Mouse (Mus musculus): ENCODE results near the gene Blzf1. TPM values are rescaled to one million over a fixed set of nuclear protein-coding genes. Genes with fewer than 3 reads are reported as not detected.

The Blzf1 gene
- total RNA-seq, 1 experiment from 2014 or later, result 25.0 TPM

DNA sequence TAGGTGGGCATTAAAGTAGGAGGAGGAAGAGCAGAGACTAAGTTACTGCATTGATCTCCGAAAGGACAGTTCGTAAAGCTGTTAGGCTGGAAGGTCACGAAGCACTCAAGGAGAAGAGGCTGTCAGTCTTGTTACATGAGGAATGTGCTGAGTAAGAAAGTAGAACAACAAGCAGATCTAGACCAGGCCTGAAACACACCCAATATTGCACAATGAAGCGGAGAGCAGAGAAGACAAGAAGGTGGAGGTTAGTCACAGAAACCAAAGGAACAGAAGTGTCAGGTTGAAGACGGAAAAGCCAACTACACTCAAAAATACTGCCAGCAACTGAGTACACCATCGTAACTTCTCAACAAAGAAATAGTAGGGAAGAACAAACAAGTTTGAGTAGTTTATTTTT lies 13.2 kb downstream of the Blzf1 start:
- no peak for DNase-seq

DNA sequence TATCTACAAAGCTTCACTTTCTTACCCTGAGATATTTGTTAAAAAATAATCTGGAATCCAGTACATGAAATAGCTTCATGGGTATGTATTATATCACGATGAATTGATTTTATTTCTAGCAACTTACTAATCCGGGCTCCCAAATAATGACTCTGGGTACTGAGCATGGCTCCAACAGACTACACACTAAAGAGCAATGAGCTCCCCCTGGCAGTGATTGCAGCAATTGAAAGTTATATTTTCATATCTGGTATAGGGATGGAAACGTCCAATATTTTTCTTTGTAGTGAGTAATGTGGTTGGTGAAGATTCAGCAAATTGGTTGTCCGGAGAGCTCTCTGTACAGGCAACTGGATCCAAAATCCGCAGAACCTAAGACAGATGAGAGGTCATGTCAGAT lies 15.2 kb downstream of the Blzf1 start:
- no peak for DNase-seq

DNA sequence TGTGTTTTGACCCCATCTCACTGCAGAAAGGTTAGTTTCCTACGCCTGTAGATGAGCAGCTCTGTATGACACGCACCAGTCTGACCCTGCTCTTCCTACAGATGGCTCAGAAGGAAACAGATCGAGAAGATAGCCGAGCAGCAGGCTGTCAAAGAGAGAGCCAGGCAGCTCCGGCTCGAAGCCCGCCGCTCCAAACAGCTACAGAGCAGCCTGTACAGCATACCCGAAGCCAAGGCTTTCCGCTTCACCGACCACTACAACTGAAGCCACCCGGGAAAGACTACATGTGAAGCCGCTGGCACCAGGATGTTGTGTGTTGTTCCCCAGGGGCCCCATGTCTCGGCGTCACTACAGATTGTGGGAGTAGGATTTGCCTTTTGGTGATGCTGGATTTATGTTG lies 19.9 kb downstream of the Blzf1 start:
- DNase-seq, result no peak

DNA sequence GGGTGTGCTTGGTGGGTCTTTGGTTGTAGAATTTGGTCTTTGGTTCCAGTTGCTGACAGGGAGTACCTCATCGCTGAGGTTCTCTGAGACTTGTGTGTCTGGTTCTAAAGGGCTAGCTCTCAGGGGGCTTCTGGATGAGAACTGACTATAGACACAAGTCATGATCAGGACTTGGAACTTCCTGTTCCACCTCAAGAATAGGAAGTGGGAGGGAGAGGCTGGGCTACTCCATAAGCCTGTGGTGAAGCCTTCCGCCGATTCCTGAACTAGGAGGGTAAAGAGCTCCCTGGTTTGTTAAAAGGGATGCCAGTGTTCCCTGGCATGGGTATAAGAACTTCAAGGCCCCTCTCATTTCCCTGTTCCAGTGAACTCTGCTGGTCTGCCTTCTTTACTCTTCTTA lies 23.3 kb downstream of the Blzf1 start:
- DNase-seq, result no peak

DNA sequence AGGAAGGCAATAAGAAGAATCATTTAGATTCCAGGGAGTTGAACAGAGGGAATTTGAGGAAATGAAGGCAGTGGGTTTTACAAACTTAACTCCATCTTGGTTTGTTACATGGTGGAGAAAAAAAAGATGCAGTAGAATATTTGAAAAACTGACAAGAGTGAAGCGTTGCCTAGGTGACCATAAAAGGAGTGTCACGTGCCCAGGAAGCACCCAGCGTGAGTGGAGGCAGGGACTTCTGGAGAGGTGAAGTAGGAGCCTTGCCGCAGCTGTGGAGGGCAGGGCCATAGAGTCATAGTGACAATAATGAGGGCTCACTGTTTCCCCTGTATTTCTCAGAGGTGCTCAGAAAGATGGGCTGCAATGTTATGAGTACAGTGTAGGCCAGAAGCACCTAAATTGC lies 28.0 kb downstream of the Blzf1 start:
- DNase-seq, result no peak

DNA sequence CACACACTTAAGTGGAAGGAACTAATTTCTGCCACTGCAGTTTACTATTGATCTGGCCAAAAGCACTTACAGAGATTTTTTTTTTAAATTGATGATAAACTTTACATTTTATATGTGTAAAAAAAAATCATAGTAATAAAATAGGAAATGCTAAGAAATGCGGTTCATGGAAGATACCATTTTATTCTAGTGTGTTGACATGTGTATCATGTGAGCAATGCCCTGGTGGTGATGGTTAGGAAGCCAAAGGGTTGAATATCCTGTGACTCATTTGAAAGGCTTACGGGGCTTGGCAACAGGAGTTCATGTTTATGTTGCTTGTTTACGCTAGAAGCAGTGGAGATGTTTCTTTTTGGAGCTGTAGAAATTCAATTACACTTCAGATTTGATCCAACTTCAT lies 30.7 kb downstream of the Blzf1 start:
- DNase-seq, result no peak

DNA sequence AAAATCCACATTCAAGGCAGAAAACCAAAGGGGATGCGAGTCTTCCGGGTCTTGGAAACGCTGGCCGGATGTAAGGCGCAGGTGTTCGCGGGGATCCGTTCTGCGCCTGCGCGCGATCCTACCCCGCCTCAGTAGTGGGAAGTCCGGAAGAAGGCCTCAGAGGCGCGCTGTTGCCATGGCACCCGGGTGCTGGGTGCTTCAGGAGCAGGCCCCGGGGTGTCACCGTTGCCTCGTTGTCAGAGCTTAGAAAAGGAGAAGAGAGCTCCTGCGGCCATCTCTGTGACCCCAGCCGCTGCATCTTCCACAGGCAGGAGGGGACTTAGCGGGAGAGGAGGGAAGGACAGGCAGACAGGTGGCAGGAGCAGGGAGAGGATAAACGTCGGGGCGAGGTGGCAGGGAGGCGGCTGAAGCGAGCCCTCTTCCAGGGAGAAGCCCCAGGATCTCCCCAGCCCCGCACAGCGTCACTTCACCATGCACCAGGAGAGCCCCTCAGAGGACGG lies 31.8 kb downstream of the Blzf1 start, which contains the start of gene Ccdc181:
Gene Ccdc181, plus strand, starts transcription at position 131 of the 500 bp plus-strand sequence.
- DNase-seq, result peak; percentile 97

DNA sequence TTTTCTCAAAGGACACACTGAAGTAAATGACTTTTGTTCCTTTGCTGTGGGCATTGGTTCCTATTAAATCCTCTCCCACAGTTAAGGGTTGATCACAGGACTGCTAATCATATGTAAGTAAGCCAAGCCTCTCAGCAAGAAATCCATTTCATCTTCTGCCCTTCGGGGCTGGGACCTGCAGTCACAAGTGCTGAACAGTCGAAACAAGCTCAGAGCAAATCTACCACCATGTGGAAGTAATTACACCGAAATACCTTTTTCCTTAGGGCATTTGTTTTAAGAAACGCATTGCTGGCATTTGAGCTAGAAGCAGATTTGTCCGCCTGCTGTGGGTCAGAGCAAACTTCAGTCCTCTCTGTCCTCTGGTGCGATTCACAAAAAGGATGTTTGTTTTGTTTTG lies 33.6 kb downstream of the Blzf1 start:
- no peak for DNase-seq

DNA sequence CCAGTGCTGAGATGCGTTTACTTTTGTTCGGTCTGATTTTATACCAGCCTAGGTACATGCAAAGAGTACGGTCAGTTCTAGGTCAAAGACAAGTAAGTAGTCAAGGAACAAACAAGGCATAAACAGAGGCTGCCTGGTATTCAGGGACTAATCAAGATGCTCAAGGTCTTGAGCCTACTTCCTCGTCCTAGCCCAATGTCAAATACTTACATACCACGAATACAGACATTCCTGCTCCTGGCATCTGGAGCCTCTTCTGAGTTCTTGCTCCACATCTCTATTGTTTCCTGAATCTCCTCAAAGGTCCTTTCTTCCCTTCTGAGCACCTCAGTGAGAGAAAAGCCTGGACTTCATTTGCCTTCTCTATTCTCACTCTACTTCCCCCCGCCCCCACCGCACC lies 36.3 kb downstream of the Blzf1 start:
- no peak for DNase-seq

DNA sequence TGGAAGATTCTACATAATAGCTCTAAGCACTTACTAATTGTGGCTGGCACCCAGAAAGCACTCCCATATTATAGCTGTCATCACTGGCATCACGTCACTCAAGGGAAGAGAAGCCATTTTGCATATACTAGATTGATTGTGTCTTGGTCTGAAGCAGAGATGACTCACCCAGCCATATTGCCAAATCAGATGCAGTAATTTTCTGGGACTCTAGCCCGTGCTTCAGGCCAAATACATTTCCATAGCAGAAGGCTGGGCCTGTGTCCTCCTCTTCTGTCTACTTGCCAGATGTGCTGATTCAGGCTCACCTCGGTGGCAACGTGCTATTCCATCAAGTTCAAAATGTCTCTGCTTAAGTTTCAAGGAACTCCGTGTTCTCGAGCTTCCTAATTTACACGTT lies 45.7 kb downstream of the Blzf1 start:
- peak; percentile 68 for DNase-seq

DNA sequence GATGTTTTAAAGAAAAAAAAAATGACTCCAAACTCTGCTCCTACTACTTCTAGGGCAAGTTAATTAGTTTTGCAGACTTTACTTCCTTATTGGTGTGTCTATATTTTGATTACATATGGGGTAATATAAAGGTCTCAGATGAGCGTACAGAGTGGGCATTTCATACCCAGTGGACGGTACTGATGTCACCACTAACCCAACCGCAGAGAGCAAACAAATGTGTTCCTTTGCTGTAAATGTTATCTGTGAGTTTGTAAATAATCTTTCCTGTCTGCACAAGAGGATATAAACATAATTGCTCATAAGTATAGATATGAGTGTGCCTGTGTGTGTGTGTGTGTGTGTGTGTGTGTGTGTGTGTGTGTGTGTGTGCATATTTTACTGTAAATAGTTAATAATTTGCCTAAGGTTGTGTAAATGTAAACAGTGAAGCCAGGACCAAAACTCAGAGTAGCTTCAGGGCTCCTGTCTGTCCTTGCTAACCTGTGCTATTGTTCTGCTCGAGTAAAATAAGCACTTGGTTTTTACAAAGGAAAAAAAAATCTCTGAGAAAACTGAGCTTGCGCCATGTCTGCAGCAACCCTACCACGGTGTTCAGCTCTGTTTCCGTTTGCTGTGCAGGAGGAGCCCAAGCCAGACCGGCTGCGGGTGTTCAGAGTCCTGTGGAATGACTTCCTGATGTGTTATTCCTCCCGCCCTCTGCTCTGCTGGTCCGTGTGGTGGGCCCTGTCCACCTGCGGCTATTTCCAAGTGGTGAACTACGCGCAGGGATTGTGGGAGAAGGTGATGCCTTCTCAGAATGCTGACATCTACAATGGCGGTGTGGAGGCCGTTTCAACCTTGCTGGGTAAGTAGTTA lies 46.9 kb downstream of the Blzf1 start:
- no peak for DNase-seq

DNA sequence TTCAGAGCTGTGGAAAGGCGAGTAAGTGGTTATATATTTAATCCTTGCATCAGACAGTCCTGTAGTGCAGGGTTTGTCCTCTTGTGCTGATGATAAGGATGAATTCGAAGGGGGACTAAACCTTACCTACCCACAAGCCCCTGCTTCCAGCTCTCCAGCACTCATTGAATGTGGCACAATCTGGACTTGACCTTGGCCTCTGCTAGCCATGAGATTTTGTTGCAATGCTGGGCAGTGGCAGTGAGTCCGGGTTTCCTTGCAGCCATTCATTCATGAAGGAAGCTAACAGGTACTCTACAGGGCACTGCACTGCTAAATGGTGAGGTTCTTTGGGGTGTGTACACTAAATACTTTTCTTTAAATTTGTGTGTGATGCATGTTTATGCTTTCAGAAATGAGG lies 52.5 kb downstream of the Blzf1 start:
- peak; percentile 36 for DNase-seq

DNA sequence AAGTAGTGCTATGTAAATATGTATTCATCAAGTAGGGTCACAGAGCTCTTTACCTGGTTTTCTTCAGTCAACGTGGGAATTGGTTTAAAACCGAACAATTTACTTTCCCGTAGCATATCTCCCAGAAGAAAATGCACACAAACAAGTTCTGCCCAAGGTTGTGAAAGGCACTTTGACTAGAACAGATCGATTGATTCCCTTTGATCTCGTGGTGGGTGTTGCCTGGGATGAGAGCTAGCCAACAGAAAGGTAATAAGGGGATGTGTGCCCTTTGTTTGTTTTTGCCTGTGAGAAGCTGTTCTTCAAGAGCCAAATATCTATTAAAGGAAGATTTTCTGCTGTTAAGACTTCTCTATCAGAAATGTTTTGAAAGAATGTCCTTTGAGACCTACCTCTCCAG lies 54.7 kb downstream of the Blzf1 start:
- no peak for DNase-seq

DNA sequence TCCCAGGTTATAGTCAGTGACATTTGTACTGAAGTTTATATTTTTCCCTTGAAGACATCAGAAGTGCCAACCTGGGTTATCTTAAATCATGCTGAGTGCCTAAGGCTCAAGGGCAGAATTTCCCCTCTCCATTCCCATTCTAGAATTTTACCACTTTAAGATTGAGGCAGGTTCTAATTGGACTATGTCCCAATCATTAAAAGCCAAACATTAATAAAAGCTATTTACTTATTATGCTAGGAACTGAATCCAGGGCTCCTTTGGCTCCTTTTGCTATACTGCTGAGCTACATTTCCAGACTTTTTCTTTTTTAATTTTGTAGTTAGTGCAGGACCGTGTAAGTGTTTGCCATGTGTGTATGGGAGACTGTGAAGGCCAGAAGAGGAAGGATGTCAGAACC lies 55.9 kb downstream of the Blzf1 start:
- DNase-seq, result no peak

DNA sequence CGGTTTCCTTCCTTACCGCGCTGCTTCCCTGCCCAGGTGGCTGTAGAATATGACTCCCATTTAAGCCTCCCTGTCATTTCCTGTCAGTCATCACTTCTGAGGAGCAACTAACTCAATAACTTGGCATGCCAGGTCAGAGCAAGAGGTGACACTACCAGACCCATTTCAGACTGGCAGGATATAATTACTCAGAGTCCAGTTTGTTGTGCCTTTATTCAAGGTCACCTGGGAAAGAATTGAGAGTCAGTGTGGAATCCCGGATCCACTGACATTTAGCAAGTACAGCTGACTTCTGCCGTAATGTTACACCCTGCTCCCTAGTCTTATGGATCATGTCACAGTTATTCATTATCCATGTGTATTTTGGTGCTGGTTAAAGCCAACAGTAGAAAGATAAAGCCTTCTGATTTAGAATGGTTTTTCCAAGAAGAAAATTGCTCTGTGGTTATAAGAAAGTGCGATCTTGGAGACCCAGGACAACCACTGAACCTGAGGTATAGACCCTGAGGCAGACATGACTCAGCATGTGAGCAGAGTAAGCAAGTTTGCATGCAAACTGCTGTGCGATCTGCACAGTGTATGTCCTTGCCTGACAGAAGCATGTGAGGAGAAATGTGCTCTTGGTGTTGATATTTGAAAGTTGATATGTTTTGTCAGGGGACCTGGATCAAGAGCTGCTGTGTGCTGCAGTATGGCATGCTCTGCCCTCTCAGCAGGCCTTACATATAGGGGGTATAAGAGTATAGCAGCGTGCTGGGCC lies 56.7 kb downstream of the Blzf1 start:
- no peak for DNase-seq

DNA sequence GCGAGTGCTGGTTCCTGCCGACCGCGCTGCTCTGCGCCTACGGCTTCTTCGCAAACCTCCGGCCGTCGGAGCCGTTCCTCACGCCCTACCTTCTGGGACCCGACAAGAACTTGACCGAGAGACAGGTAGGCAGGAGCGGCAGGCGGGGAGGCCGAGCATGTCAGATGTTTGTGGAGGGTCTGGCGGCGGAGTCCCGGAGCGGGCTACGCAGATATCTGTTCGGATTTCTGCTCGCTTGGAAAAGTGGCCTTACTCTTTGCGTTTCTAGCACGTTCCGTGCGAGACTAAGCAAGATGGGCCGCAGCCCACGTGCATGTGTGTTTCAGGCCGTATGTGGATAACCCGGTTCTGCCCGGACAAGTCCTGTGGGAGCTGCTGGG lies 58.0 kb downstream of the Blzf1 start:
- no peak for DNase-seq

DNA sequence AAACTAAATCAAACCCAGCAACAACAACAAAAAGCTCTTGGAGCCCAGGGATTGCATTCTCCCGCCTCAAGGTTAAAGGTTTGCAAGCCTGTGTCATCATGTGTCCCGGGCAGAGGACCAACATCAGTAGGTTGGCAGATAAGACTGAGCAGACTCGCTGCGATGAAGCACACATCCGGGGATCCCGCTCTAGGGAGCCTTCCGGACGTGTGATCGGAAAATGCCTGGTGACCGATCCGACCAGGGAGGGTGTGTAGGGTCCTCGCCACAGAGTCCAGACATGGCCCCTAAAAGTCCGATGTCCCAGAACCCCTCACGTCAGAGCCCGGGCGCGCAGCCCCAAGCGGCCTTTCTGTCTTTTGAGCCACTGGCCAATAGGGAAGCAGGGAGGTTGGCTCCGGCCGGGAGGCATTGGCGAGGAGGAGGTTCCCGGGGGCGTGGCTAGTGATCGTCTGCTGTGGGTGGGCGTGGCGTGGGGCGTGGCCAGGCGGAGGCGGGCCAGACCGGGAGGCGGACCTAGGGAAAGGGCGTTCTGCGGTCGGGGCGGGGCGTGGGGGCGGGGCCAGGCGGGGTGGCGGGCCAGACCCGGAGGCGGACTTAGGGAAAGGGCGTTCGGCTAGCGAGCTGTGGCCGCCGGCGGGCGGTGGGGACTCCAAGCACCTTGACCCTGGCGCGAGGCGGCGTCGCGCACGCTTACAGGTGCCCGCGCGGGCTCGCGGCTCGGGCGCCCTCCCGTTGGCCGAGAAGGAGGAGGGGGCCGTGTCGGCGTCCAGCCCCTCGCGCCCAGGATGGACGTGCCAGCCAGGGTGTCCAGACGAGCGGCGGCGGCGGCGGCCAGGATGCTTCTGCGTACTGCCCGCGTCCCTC lies 58.6 kb downstream of the Blzf1 start, which contains the start of gene Slc19a2:
Gene Slc19a2, plus strand, starts transcription at position 582 of the 867 bp plus-strand sequence.
- peak; percentile 99 for DNase-seq

DNA sequence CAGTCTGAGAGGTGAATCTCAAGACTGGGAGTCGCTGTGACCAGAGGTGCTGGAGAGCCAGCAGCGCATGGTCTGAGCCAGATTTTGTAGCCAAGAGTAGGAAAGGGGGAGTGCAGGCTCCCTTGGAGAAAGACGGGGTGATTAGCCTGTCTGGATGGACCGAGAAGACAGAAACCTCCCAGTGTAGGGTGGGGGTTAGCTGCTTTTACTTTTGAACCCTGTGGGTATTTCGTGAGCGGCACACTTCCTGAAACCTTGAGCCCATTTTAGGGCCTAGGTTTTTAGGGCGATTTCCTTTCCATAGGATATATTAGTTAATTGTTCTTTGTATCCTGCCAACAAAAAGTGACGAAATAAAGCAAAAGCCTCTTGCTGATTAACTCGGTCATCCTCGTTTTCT lies 59.3 kb downstream of the Blzf1 start:
- DNase-seq, result peak; percentile 46

DNA sequence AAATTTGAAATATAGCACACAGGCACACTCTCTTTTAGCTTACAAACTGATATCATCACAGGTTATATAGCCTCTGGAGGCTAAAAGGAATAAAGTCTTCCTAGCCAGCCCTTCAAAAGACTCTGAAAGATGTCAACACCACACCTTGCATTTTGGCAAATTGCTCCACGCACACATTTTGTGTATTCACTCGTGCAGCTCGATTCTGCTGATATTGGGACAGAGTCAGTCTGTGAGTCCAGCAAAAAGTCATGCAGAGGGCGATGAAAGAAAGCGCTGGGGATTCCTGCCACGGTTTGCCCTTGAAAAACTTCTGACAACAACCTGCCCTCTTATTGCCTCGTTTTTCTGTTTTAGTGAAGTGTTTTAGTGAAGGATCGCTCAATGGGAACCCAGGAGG lies 59.8 kb downstream of the Blzf1 start:
- peak; percentile 26 for DNase-seq

DNA sequence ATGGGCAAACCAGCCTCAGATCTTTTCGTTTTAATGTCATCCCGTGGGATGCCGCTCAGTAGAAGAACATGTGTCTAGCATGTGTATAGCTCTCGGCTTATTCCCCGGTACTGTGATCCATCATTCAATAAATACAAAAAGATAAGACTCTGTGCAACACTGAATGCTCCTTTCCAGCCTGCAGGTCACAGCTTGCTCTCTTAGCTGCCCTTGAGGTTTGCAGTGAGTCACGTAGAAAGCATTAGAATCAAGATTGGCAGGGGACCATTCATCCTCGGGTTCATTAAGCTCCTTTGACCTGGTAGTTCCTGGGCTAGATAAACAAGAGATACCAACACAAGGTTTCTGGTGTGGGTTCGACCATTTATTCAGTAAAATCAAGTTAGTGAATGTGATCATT lies 64.5 kb downstream of the Blzf1 start:
- DNase-seq, result peak; percentile 34

DNA sequence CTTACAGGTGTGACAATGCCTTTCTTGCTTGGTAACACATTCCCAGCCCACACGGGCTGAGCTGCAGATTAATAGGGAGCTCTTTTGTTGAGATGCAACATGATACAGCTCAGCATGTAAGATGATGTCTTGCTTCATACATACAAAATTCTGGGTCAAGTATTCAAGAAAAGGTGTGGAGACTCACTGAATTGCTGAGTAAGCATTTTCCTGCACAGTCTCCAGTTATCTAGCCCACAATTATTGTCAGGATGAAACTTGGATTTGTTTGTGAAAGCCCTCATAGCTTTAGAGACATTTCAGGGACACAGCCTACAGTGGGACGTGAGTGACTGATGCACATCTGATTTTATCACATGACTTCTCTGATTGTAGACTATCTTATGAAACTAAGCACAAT lies 65.8 kb downstream of the Blzf1 start:
- no peak for DNase-seq

Measured in adrenal gland, postnatal 14 days (tissue).